Mouse (Mus musculus) spleen, embryonic (tissue): Measurements from ENCODE around the gene Adgrd1.

Experiments used
- CTCF ChIA-PET: fragments of 350-600 bp; sonication (Branson Sonifier 250); formaldehyde crosslinking; loops from one replicate; lab custom pipeline; 2022; lab: Charles Lee

Adgrd1 gene

DNA sequence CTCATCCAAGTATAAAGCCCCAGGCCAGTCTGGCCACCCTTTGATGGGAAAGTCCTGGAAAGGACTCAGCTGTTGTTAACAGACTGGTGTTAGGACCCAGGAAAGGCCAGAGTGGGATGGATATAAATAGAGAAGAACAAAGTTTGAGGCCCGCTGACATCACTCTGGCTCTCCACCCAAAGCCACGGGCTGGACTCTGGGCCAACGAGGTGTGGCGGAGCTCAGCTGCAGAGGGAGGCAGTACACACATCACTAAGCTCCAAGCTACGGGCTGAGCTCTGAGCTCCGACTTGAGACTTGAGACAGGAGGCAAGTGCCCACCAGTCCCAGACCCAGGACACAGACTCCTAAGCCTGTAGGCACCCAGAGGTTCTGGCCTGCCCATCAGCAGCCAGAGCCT lies at the start of gene Adgrd1:
Gene Adgrd1, plus strand, starts transcription at position 240 of the 400 bp plus-strand sequence.
- CTCF ChIA-PET = no interaction called here

GRCm38 (mm10) chr5:129049372-129049771 lies 47.2 kb upstream of the Adgrd1 start:
- CTCF ChIA-PET = no interaction called here

GRCm38 (mm10) chr5:129051910-129052309 lies 44.6 kb upstream of the Adgrd1 start:
- CTCF ChIA-PET = no interaction called here

GRCm38 (mm10) chr5:129052636-129053355 lies 43.8 kb upstream of the Adgrd1 start:
- CTCF ChIA-PET = no interaction called here

- CTCF ChIA-PET = no interaction called here
These were observed 41.8 kb upstream of the Adgrd1 start for GRCm38 (mm10) chr5:129054675-129055284.

DNA sequence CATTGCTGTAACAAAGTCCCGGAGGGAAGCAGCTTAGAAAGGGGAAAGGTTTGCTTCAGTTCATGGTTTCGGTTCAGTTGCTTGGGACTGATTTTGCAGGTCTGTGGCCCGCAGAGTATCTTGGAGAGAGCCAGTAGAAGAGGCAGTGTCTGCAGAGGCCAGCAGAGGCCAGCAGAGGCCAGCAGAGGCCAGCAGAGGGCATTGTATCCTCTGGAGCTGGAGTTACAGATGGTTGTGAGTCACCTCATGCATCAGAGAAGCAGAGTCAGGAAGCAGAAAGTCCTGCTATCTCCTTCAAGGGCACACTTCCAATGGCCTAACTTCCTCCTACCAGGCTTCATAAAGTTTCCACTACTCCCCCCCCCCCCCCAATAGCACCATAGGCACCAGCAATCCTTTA lies 37.4 kb upstream of the Adgrd1 start:
- CTCF ChIA-PET = no interaction called here

DNA sequence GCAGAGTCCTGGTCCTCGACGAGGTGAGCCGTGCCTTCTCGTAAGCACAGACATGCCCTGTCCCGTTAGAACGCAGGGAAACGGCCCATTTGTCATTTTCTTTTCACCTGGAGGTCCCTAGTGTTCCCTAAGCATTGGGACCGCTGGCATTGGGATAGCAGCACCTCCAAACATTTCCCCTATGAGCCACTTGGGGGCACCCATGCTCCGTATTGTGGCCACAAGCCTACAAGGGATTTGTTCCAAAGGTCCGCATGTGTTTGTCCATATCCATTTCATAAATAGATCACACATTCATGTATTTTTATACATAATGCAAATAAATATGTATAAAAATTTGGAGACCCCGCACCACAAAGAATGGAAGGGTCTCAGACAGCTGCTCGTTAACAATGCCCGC lies 35.0 kb upstream of the Adgrd1 start:
- CTCF ChIA-PET = interaction anchor here (0.7 kb wide), 1 partner anchor 523 kb away, joined by 3 read pairs; the partner anchor contains the start of gene Mmp17

DNA sequence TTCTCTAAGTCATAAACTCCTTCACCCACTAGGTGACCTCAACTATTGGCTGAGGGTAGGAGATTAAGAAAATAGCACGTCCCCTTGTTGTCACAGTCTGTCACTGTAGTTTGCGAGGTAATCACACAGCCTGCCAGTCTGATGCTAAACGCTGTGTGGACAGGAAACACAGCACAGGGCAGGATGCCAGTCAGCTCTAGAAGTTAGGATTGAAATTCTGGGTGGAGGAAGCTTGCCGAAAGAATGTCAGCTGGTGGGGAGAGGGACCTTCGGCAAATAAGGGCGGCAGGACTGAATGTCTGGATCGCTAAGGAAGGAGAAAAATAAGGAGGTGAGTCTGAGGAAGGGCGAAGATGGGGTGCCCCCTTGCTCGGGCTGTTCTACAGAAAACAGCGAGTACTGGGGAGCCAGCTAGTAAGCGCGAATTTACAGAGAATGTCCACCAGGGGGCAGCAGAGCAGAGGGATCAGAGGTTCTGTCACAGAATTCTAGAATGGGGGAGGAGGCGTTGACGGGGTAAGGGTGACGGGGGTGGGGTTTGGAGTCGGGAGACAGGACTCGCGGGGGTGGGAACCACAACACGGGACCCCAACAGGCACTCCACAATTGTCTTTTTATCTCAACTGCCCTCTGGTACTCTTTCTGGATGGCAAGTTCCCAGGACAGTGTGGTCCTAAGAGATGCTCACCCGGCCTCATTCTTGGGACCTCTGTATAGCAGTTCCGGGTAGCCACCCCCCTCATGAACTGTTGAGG lies 33.3 kb upstream of the Adgrd1 start:
- CTCF ChIA-PET = interaction anchor here (0.6 to 0.7 kb wide), 3 partner anchors 18 to 686 kb away, joined by 4 to 23 read pairs (median 6); no protein-coding TSS in a partner anchor

DNA sequence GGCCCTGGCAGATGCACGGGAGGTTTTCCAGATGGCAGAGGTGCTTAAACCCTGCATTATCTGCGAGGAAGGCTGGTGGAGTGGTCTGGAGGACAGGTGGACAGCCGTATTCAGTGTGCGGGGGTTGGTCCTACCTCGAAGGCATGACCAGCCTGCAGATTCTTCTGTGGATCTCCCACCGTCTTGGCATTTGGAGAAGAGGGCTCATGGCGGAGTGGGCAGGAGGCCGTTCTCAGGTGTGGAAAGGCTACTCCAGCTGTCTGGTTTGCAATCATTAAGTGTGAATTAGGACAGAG lies 32.8 kb upstream of the Adgrd1 start:
- CTCF ChIA-PET = interaction anchor here (0.7 kb wide), 2 partner anchors 35 to 49 kb away, joined by 4 to 8 read pairs; no protein-coding TSS in a partner anchor

GRCm38 (mm10) chr5:129064186-129064585 lies 32.4 kb upstream of the Adgrd1 start:
- CTCF ChIA-PET = interaction anchor here (0.7 kb wide), 2 partner anchors 34 to 48 kb away, joined by 4 to 8 read pairs; no protein-coding TSS in a partner anchor

- CTCF ChIA-PET = no interaction called here
These were observed 31.2 kb upstream of the Adgrd1 start for GRCm38 (mm10) chr5:129065301-129065700.

DNA sequence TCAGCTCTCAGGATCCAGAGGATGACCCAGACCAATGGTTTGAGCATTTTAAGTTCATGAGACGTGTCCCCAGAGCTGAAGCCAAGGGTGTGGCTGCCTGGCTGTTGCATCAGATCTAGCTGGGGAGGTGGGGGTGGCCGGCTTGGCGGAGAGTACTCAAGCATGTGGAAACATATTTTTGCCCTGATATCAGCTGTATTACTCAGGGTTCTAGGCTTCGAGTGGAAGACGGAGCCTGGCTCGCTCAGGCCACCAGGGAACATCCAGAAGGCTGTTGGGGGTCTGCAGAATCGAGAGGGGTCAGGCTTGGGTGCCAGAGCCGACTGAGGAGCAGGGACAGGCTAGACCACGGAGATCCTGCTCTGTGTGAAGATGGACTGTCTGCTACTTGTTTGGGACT lies 30.6 kb upstream of the Adgrd1 start:
- CTCF ChIA-PET = no interaction called here

DNA sequence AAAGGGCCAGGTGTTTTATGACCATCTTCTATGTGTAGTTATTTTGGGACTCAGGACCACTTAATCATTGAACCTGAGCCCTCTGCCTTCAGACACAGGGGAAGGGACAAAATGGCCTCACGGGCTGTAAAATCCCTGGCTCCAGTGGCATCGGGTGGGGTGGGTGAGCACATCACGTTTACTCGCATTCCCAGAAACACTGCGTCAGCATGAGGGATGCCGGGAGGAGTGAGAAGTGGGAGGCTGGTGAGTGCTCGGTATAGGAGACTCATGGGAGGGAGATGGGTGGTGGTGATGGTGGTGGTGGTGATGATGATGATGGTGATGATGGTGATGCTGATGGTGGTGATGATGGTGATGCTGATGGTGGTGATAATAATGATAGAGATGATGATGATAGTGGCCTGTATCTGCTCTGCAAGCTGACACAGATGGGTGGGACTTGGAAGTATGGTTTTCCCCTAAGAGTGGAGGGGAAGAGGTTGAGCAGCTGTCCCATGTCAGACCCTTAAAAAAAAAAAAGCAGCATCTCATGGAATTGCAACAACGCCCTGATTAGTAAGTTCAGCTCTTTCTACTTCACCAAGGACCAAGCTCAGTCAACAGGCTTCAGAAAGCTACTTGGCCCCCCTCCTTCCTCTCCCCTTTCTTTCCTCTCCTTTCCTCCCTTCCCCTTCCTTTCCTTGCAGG lies 29.9 kb upstream of the Adgrd1 start:
- CTCF ChIA-PET = no interaction called here

DNA sequence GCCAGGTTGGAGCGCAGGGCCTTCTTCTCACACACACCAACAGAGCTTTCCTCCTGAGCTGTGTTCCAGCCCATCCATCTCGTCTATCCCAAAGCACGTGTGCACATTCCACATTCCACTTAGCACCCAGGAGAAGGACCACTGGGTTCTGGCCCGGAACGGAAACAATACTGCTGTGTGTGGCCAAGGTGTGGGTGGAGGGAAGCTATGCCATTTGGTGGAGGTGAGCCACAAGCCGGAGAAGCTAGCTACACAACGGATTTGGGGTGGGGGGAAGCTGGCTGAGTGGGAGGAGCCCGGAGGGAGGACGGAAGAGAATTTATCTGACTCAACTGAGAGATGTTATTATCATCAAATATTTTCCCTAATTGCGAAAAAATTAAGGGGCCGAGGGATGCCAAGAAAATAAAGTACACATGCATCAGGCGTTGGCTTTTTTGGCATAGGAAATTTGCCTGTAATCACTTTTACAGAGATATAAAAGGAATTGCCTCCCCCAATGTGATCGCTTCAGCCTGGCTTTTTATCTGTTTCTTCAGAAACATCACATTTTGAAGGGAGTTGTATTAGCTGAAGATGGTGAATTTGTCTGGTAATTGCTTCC lies 29.2 kb upstream of the Adgrd1 start:
- CTCF ChIA-PET = no interaction called here

DNA sequence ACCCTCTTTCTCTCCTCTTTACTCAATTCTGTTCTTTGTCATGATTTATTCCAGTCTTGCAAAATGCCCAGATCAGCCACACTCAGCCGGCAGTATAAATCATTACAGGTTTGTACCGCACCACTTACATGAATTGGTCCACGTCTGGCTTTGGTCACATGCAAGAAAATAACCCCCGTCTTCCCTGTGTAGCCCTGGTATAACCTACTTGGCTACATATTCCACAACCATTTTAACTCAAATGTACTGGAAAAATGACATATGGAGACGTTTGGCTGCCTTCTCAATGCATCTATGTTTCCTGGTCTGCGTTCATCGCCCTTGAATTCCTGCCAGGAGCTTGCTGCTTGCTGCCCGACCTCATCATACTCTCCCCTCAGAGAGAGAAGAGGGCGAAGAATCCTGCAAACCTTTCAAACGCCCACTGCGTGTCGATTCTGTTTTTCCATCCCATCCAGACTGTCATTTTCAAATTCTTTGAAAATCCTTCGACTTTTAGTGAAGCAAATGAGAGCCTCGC lies 24.7 kb upstream of the Adgrd1 start:
- CTCF ChIA-PET = no interaction called here

DNA sequence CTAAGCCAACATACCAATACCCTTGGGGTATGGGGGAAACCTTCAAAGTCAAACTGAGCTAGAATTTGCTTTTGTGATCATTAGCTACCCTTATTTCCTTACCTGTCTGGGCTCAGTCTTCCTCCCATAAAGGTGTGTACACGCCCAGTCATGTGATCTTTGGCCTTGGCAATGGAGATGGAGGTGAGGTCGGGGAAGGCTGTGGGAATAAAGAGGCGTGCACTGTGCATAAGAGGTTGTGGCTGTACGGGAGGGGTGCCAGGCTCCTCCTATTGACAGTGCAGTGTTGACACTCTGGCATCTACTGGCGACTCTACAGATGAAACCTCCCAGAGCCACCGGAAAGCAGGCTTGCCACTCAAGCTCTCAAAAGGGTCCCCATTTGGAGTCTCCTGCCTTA lies 23.1 kb upstream of the Adgrd1 start:
- CTCF ChIA-PET = no interaction called here

DNA sequence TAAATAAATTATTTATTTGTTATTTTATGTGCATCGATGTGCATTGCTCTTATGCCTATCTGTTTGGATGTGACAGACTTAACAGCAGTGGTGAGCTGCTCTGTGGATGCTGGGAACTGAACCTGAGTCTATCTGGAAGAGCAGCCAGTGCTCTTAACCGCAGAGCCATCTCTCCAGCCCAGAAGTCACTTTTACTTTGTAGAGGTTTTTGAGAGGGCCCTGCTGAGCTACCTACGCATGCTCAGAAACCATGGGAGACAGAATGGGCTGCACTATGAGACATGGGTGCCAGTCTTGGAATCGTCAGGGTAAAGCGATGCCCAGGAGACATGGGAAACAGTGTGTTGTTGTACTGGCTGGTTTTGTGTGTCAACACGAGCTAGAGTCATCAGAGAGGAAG lies 20.5 kb upstream of the Adgrd1 start:
- CTCF ChIA-PET = no interaction called here

- CTCF ChIA-PET = no interaction called here
These were observed 19.3 kb upstream of the Adgrd1 start for GRCm38 (mm10) chr5:129077240-129077639.

DNA sequence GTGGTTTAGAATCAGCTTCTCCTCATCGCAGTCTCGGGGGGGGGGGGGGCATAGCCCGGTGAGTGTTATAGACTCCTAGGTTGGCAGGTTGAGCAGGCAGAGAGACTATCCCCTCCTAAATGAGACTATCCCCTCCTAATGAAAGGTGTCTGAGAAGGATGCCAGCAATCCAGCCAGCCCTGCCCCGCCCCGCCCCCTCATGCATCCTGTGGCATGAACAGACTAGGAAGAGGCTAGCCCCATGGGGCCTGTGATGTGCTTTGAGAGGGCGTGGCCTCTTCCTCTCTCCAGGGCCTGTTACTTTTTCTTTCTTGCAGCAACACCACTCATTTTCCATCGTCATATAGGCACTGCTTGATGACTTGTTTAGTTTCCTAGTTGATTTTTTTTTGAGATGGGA lies 15.0 kb upstream of the Adgrd1 start:
- CTCF ChIA-PET = interaction anchor here (0.6 kb wide), 1 partner anchor 18 kb away, joined by 23 read pairs; no protein-coding TSS in a partner anchor

DNA sequence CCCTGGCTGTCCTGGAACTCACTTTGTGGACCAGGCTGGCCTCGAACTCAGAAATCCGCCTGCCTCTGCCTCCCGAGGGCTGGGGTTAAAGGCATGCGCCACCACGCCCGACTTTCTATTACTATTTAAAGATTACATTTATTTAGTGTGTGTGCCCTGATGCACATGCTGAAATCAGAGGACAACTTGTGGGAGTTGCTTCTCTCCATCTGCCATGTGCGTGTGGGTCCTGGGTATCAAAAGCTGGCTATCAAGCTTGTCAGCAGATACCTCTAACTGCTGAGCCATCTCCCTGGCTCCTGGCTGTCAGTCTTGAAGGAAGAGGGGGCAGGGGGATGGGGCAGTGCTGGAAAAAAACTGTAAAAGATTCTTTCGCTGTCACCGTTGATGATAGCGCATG lies 11.4 kb upstream of the Adgrd1 start:
- CTCF ChIA-PET = no interaction called here

- CTCF ChIA-PET = no interaction called here
These were observed 4.0 kb upstream of the Adgrd1 start for GRCm38 (mm10) chr5:129092345-129093065.
